Mouse (Mus musculus) E14TG2a.4 (cell line): ENCODE data around the gene Smyd3.

Experiments
- CTCF ChIP-seq: conservative IDR thresholded peaks from 2 replicates; pipeline ENCODE4 v1.5.1; 2014; ENCODE audit warnings: low read length
- NANOG ChIP-seq: IDR thresholded peaks from 2 replicates; pipeline ENCODE4 v1.6.1; 2014; ENCODE audit warnings: borderline replicate concordance, low read length, mixed read lengths
- POU5F1 ChIP-seq: IDR thresholded peaks from 2 replicates; pipeline ENCODE4 v1.6.1; 2014; ENCODE audit warnings: low read length, borderline replicate concordance

DNA sequence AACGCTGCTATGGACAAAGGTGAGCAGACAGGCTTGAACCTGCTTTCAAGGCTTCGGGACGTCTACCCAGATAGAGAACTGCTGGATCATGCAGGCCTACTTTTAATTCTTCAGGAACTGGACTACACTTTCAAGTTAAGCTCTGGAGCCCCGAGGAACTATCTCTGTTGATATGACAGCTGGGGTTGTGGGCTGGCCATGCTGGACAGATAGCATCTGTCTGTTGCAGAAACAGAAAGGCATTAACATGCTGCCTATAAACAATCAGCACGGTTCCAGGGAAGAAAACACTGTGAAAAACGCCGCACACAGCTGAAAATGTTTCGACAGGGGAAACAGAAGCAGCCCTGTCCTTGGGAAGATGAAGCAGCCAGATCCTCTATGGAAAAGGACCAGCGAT lies 365.5 kb downstream of the Smyd3 start:
- no peak for TF ChIP-seq CTCF
- no peak for TF ChIP-seq POU5F1
- TF ChIP-seq NANOG, result no peak
